Mouse (Mus musculus) ES-Bruce4 (cell line): ENCODE measurements around the gene Tmub1.

ENCODE experiments used
- CTCF ChIP-seq: IDR thresholded peaks from one replicate; pipeline ENCODE4 v1.8.1; 2011; ENCODE audit warnings: low read depth, low read length
- POLR2A ChIP-seq: IDR thresholded peaks from one replicate; pipeline ENCODE4 v1.8.1; 2011; ENCODE audit warnings: low read length; ENCODE audit not compliant: insufficient read depth

DNA sequence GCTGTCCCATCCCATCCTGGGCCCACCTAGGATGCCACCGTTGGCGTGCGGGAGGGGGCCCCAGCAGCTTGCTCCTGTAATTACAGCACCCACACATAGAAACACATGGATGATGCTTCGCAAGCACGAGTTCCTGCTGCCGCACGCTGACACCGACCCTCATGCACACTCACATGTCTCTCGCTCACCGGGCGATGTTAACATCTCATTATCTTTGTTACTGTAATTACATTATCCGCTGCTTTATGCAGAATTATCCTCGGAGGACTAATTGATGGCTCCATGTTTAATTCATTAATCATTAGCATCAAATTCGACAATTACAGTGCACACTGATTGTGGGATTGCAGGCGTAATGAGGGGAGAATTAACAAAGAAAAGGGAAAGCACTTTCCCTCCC, 47.4 kb upstream of the Tmub1 start:
- no peak for TF ChIP-seq CTCF
- no peak for TF ChIP-seq POLR2A
